Mouse (Mus musculus) limb, embryonic 10.5 days (tissue): Measurements from ENCODE around the gene Sgpp1. TPM values are rescaled to one million over a fixed set of nuclear protein-coding genes. Genes with fewer than 3 reads are reported as not detected.

Experiments
- DNase-seq: peaks from one replicate; pipeline ENCODE4 v3.0.0-alpha.2; 2017; ENCODE audit warnings: low spot score
- H3K27ac ChIP-seq: fragments of 300-500 bp; sonication (generic); 2 replicates; pipeline ENCODE4 v1.5.1; 2016; ENCODE audit warnings: mild to moderate bottlenecking
- H3K27me3 ChIP-seq: fragments of 300-500 bp; sonication (generic); 2 replicates; pipeline ENCODE4 v1.6.1; 2016; ENCODE audit warnings: low read depth, mild to moderate bottlenecking; ENCODE audit not compliant: poor library complexity, severe bottlenecking
- H3K36me3 ChIP-seq: fragments of 300-500 bp; sonication (generic); 2 replicates; pipeline ENCODE4 v1.6.1; 2016; ENCODE audit warnings: mild to moderate bottlenecking, moderate library complexity
- H3K4me1 ChIP-seq: fragments of 300-500 bp; sonication (generic); 2 replicates; pipeline ENCODE4 v1.6.1; 2016
- H3K4me3 ChIP-seq: fragments of 300-500 bp; sonication (generic); 2 replicates; pipeline ENCODE4 v1.5.1; 2016; ENCODE audit warnings: mild to moderate bottlenecking, moderate library complexity
- H3K9me3 ChIP-seq: fragments of 300-500 bp; sonication (generic); replicated peaks from 2 replicates; pipeline ENCODE4 v1.6.1; 2016; ENCODE audit warnings: mild to moderate bottlenecking
- WGBS: fragments of 180-500 bp; shearing (Covaris S2); methylation state at CpG from one replicate; pipeline ENCODE4 v1.1.7; 2016; 5-methylcytosine and 5-hydroxymethylcytosine counted together
- polyA plus RNA-seq: library from polyadenylated mRNA; unstranded; fragments of >200 nt; fragmentation: Nextera tagmentation; extraction: Ambion mirVana; gene quantifications from 2 replicates; pipeline ENCODE4 v1.2.1, GENCODE M21; 2016

Sgpp1 gene
- polyA plus RNA-seq = 5.1 and 6.7 TPM in 2 replicates

GRCm38 (mm10) chr12:75735246-75736200, at the start of gene Sgpp1:
Gene Sgpp1, minus strand, starts transcription at chr12:75735729.
- H3K36me3 ChIP-seq = no peaks in the 10 kb centered on the region
- H3K27me3 ChIP-seq = peaks cover 19% of the 10 kb centered on the region
- DNase-seq = peak; percentile 84
- under 1% methylated on average over 104 of the region's 105 CpGs for WGBS
- H3K4me3 ChIP-seq = peak within 1 kb of the TSS; percentile 86
- H3K27ac ChIP-seq = peak within 1 kb of the TSS; percentile 93
- peaks cover 20% of the 10 kb centered on the region for H3K4me1 ChIP-seq
- no peaks in the 10 kb centered on the region for H3K9me3 ChIP-seq

DNA sequence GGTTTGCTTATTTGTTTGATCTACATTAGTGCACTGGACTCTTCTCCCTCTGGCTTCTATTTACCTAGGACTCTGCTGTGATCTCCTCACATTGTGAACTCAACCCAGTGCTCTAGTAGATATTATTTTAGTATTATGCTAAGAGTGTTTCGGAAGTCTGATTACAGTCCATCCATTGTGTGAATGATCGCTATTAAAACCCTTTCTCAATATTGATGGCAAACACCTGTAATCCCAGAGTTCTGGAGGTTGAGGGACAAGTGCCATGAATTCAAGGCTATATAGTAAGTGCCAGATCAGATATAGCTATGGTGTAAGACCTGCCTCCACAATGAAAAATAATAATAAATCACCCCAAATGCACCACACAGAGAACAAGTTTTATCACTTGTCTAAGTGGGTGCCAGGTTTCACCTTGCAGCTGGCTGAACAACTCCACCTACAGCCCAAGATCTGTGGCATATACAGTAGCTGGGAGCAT, 48.8 kb upstream of the Sgpp1 start:
- Histone ChIP-seq H3K9me3 (no peaks in the 10 kb centered on the region), H3K27ac (no peak overlapping the region), H3K27me3 (no peaks in the 10 kb centered on the region), H3K36me3 (no peaks in the 10 kb centered on the region), H3K4me1 (no peaks in the 10 kb centered on the region), H3K4me3 (no peak overlapping the region)
- DNase-seq = no peak
- WGBS = 88% methylated on average over 2 of the region's 2 CpGs

DNA sequence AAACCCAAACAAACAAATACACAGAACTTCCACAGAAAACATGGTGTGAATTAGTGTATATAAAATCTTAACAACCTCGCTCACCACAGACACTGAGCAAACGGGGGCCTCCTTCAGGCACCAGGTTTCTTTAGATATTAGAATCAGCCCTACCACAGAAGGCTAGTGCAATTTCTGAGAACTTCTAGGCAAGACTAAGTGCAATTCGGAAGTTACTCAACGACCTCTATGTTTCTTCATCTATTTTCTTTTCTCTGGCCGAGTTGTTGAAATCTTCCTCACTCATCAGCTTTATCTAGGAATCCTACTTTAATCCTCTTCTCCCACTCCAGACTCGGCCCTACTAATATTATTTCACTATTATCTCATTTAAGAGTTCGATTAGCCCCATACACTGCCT, 46.5 kb upstream of the Sgpp1 start:
- Histone ChIP-seq H3K4me1 (no peaks in the 10 kb centered on the region), H3K4me3 (no peak overlapping the region), H3K9me3 (no peaks in the 10 kb centered on the region), H3K36me3 (no peaks in the 10 kb centered on the region), H3K27me3 (no peaks in the 10 kb centered on the region), H3K27ac (no peak overlapping the region)
- WGBS = 86% methylated on average over 7 of the region's 7 CpGs
- no peak for DNase-seq

DNA sequence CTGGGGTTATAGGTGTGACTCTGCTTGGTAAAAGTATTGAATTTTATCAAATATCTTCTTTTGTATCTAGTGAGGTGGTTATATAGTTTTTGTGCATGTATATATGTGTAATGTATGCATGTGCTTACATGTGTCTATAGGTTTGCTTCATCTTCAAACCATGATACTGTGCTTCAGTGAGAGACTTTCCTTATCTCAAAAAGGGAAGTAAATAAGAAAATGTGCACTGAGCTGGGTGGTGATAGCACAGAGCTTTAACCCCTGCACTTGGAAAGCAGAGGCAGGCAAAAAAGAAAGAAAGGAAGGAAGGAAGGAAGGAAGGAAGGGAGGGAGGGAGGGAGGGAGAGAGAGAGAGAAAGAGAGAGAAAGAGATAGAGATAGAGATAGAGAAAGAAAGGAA, 45.9 kb upstream of the Sgpp1 start:
- H3K9me3 ChIP-seq = no peaks in the 10 kb centered on the region
- no peak overlapping the region for H3K4me3 ChIP-seq
- no peaks in the 10 kb centered on the region for H3K36me3 ChIP-seq
- H3K4me1 ChIP-seq = no peaks in the 10 kb centered on the region
- H3K27ac ChIP-seq = no peak overlapping the region
- H3K27me3 ChIP-seq = no peaks in the 10 kb centered on the region
- DNase-seq = no peak

- H3K27ac ChIP-seq = no peak overlapping the region
- no peaks in the 10 kb centered on the region for H3K36me3 ChIP-seq
- H3K4me1 ChIP-seq = no peaks in the 10 kb centered on the region
- H3K9me3 ChIP-seq = no peaks in the 10 kb centered on the region
- 31% methylated on average over 3 of the region's 3 CpGs for WGBS
- DNase-seq = peak; percentile 68
- H3K4me3 ChIP-seq = no peak overlapping the region
- H3K27me3 ChIP-seq = no peaks in the 10 kb centered on the region
These were observed 37.0 kb upstream of the Sgpp1 start for GRCm38 (mm10) chr12:75772424-75773034.

- H3K4me1 ChIP-seq = peaks cover 10% of the 10 kb centered on the region
- no peak for DNase-seq
- no peaks in the 10 kb centered on the region for H3K27me3 ChIP-seq
- H3K9me3 ChIP-seq = no peaks in the 10 kb centered on the region
- no peaks in the 10 kb centered on the region for H3K36me3 ChIP-seq
- WGBS = 59% methylated on average over 3 of the region's 3 CpGs
- H3K27ac ChIP-seq = no peak overlapping the region
- H3K4me3 ChIP-seq = no peak overlapping the region
These were observed 35.9 kb upstream of the Sgpp1 start for GRCm38 (mm10) chr12:75771410-75771809.

- H3K27ac ChIP-seq = 0 out of 2 replicates have a peak overlapping the region, but pooled peaks have one; percentile 27
- 65% methylated on average over 8 of the region's 8 CpGs for WGBS
- H3K36me3 ChIP-seq = no peaks in the 10 kb centered on the region
- no peaks in the 10 kb centered on the region for H3K27me3 ChIP-seq
- no peak for DNase-seq
- H3K4me3 ChIP-seq = no peak overlapping the region
- H3K9me3 ChIP-seq = no peaks in the 10 kb centered on the region
- peaks cover 15% of the 10 kb centered on the region for H3K4me1 ChIP-seq
These were observed 31.4 kb upstream of the Sgpp1 start for GRCm38 (mm10) chr12:75766885-75767317.

- WGBS = 81% methylated on average over 6 of the region's 6 CpGs
- H3K4me3 ChIP-seq = no peak overlapping the region
- DNase-seq = no peak
- H3K27me3 ChIP-seq = no peaks in the 10 kb centered on the region
- no peaks in the 10 kb centered on the region for H3K36me3 ChIP-seq
- 0 out of 2 replicates have a peak overlapping the region, but pooled peaks have one; percentile 27 for H3K27ac ChIP-seq
- H3K4me1 ChIP-seq = peaks cover 15% of the 10 kb centered on the region
- no peaks in the 10 kb centered on the region for H3K9me3 ChIP-seq
These were observed 30.9 kb upstream of the Sgpp1 start for GRCm38 (mm10) chr12:75766395-75766794.

GRCm38 (mm10) chr12:75765751-75766150, 30.2 kb upstream of the Sgpp1 start:
- DNase-seq = no peak
- no peaks in the 10 kb centered on the region for H3K9me3 ChIP-seq
- H3K36me3 ChIP-seq = no peaks in the 10 kb centered on the region
- WGBS = 77% methylated on average over 3 of the region's 3 CpGs
- H3K27ac ChIP-seq = no peak overlapping the region
- no peak overlapping the region for H3K4me3 ChIP-seq
- H3K27me3 ChIP-seq = no peaks in the 10 kb centered on the region
- H3K4me1 ChIP-seq = peaks cover 15% of the 10 kb centered on the region

DNA sequence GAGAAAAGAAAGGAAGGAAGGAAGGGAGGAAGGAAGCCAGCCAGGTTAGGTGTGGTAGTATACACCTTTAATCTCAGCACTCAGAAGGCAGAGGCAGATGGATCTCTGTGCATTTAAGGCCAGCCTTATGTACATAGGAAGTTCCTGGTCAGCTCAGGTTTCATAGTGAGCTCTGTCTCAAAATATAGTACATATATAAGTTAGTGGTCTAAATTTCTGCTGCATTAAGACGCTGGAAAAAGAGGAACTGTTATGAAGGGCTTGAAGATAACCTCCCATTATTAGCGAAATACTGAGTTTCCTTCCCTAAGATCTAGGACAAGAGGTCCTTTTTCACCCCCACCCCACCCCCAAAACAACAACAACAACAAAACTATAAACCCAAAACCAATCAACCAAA, 20.9 kb upstream of the Sgpp1 start:
- 88% methylated on average over 2 of the region's 2 CpGs for WGBS

DNA sequence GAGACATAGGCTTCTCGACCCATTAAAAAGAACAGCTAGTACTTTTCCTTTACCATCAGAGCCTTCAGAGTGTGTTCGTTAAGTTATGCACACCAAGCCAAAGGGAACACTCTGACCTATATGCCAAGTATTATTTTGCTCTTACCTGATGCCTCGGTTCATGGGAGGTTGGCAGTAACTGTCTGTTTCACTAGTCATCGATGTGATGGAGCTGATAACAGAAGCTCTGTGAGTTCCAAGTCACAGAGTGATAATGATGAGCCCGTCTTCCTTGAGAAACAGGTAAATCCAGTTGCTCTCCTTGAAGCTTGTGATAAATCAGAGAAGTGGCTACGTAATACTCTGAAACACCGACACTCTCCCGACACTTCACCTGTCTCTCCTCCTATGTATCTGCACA, 18.2 kb upstream of the Sgpp1 start:
- Histone ChIP-seq H3K27me3 (no peaks in the 10 kb centered on the region), H3K9me3 (no peaks in the 10 kb centered on the region), H3K27ac (no peak overlapping the region), H3K4me1 (no peaks in the 10 kb centered on the region), H3K36me3 (no peaks in the 10 kb centered on the region), H3K4me3 (no peak overlapping the region)
- WGBS = 87% methylated on average over 8 of the region's 8 CpGs
- no peak for DNase-seq

More for the DNA sequence above, 20.9 kb upstream of the Sgpp1 start:
- no peak overlapping the region for H3K4me3 ChIP-seq
- no peaks in the 10 kb centered on the region for H3K27me3 ChIP-seq
- no peaks in the 10 kb centered on the region for H3K9me3 ChIP-seq
- no peak overlapping the region for H3K27ac ChIP-seq
- DNase-seq = no peak
- H3K4me1 ChIP-seq = peaks cover 4% of the 10 kb centered on the region; the same call in 1 of the 2 replicates
- no peaks in the 10 kb centered on the region for H3K36me3 ChIP-seq

- Histone ChIP-seq H3K4me1 (no peaks in the 10 kb centered on the region), H3K36me3 (no peaks in the 10 kb centered on the region), H3K27ac (no peak overlapping the region), H3K27me3 (no peaks in the 10 kb centered on the region), H3K9me3 (no peaks in the 10 kb centered on the region), H3K4me3 (no peak overlapping the region)
- no peak for DNase-seq
- 86% methylated on average over 3 of the region's 3 CpGs for WGBS
These were observed 16.5 kb upstream of the Sgpp1 start for GRCm38 (mm10) chr12:75752077-75752476.

DNA sequence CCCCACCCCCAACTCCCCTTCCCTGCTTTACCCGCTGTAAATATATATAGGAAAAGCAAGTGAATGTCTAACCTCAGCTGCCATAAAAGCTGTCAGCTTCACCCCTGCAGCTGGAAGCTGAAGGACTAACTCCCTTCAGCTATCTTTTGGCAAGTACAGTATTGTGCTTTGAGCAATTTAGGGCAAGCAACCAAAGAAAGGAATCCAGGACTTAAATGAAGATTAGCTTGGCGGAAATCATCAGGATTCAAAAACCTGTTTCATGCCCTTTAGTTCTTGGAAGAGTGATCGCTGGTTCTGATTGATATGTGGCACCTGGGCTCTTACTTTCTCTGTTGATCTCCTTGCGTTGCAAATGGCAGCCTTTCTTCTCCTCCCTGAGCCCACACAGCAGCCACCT, 13.0 kb upstream of the Sgpp1 start:
- no peak overlapping the region for H3K4me3 ChIP-seq
- H3K27me3 ChIP-seq = no peaks in the 10 kb centered on the region
- H3K4me1 ChIP-seq = no peaks in the 10 kb centered on the region
- DNase-seq = no peak
- no peaks in the 10 kb centered on the region for H3K9me3 ChIP-seq
- H3K27ac ChIP-seq = no peak overlapping the region
- H3K36me3 ChIP-seq = no peaks in the 10 kb centered on the region
- WGBS = 70% methylated on average over 4 of the region's 4 CpGs
